Mouse (Mus musculus): ENCODE data around the gene Cdk9. TPM values are rescaled to one million over a fixed set of nuclear protein-coding genes. Genes with fewer than 3 reads are reported as not detected.
A peak's percentile ranks its signal among the peaks of the same experiment; 100 is the strongest.

The Cdk9 gene
- polyA plus RNA-seq, 1 experiment: 76.6 TPM

- H3K27me3 ChIP-seq (ENCODE audit: control insufficient read depth, insufficient read depth, insufficient read length): no peaks in the 10 kb centered on the region
- no peak overlapping the region for H3ac ChIP-seq (ENCODE audit: control insufficient read depth, insufficient read length)
- peaks cover 4% of the 10 kb centered on the region for H3K36me3 ChIP-seq (ENCODE audit: control insufficient read depth, insufficient read depth)
- no peak overlapping the region for H3K4me2 ChIP-seq (ENCODE audit: low read depth)
- no peak for TF ChIP-seq REST (IDR thresholded peaks at IDR 0.05; ENCODE audit: insufficient read depth, insufficient read length)
- no peak for TF ChIP-seq POLR2A (IDR thresholded peaks at IDR 0.05; ENCODE audit: insufficient read length, low read depth)
- no peaks in the 10 kb centered on the region for H3K79me2 ChIP-seq (ENCODE audit: control insufficient read depth, insufficient read depth)
- no peak overlapping the region for H3K4me3 ChIP-seq
Measured at GRCm38 (mm10) chr2:32683701-32684100, 29.2 kb downstream of the Cdk9 start.

GRCm38 (mm10) chr2:32682721-32683417, 30.0 kb downstream of the Cdk9 start:
- TF ChIP-seq SRF (IDR thresholded peaks at IDR 0.05; ENCODE audit: control insufficient read depth, insufficient read length, low read depth) (no peak), E2F4 (IDR thresholded peaks at IDR 0.05; ENCODE audit: insufficient read depth) (no peak), CEBPB (IDR thresholded peaks at IDR 0.05; ENCODE audit: insufficient read depth, poor library complexity, severe bottlenecking) (no peak), POLR2A (IDR thresholded peaks at IDR 0.05; ENCODE audit: insufficient read length, low read depth) (no peak), MYOD1 (IDR thresholded peaks at IDR 0.05; ENCODE audit: control insufficient read depth in 1 of 3, insufficient read length in 2 of 3, low read depth in 2 of 3) (no peak)
- H3ac ChIP-seq (ENCODE audit: control insufficient read depth, insufficient read length): no peak overlapping the region

GRCm38 (mm10) chr2:32681754-32682153, 31.1 kb downstream of the Cdk9 start:
- no peaks in the 10 kb centered on the region for H3K79me2 ChIP-seq (ENCODE audit: control insufficient read depth, insufficient read depth)
- H3K4me3 ChIP-seq: no peak overlapping the region
- H3K4me2 ChIP-seq (ENCODE audit: low read depth): no peak overlapping the region
- H3K27me3 ChIP-seq (ENCODE audit: control insufficient read depth, insufficient read depth, insufficient read length): no peaks in the 10 kb centered on the region
- no peak overlapping the region for H3ac ChIP-seq (ENCODE audit: control insufficient read depth, insufficient read length)
- H3K36me3 ChIP-seq (ENCODE audit: control insufficient read depth, insufficient read depth): peaks cover 4% of the 10 kb centered on the region
- no peak for TF ChIP-seq POLR2A (IDR thresholded peaks at IDR 0.05; ENCODE audit: insufficient read length, low read depth)
- no peak for TF ChIP-seq E2F4 (IDR thresholded peaks at IDR 0.05; ENCODE audit: insufficient read depth)
- no peak for TF ChIP-seq TCF12 (IDR thresholded peaks at IDR 0.05; ENCODE audit: insufficient read depth, poor library complexity, severe bottlenecking)
- peak in 1 of 3 experiments; percentile 0 for TF ChIP-seq MYOG (IDR thresholded peaks at IDR 0.05; ENCODE audit: control insufficient read depth in 1 of 3, insufficient read depth in 1 of 3, insufficient read length in 2 of 3, low read depth in 2 of 3)
- no peak for TF ChIP-seq SRF (IDR thresholded peaks at IDR 0.05; ENCODE audit: control insufficient read depth, insufficient read length, low read depth)

More at GRCm38 (mm10) chr2:32682721-32683417, 30.0 kb downstream of the Cdk9 start:
- Histone ChIP-seq H3K4me3 (no peak overlapping the region), H3K36me3 (ENCODE audit: control insufficient read depth, insufficient read depth) (peaks cover 4% of the 10 kb centered on the region), H3K4me2 (ENCODE audit: low read depth) (no peak overlapping the region), H3K27me3 (ENCODE audit: control insufficient read depth, insufficient read depth, insufficient read length) (no peaks in the 10 kb centered on the region), H3K79me2 (ENCODE audit: control insufficient read depth, insufficient read depth) (no peaks in the 10 kb centered on the region)

DNA sequence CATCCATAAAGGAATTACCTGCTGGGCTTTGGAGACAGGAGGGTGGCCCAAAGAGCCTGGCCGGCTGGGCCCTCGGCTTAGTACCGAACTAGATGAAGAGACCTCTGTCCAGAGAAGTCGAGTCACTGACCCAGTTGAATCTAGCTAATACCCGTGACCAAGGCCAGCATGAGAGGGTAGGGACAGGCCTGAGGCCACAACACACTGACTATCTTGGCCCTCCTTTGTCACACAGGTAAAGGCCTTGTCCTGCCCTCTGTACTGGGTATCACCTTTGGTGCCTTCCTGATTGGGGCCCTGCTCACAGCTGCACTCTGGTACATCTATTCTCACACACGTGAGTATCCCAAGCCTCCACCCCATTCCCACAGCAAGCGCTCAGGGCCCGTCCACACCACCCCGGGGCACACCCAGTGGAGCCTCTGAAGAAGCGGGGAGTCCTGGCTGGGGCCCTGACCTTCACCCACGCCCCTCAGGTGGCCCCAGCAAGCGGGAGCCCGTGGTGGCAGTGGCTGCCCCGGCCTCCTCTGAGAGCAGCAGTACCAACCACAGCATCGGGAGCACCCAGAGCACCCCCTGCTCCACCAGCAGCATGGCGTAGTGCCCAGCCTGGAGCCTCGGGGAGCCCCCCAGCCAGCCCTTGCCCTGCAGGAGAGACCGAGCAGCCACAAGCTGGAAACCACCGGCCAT, 31.8 kb downstream of the Cdk9 start:
- no peak for TF ChIP-seq POLR2A (IDR thresholded peaks at IDR 0.05; ENCODE audit: insufficient read length, low read depth)
- TF ChIP-seq MYOG (IDR thresholded peaks at IDR 0.05; ENCODE audit: control insufficient read depth in 1 of 3, insufficient read depth in 1 of 3, insufficient read length in 2 of 3, low read depth in 2 of 3): peak in 1 of 3 experiments; percentile 3
- no peak for TF ChIP-seq CEBPB (IDR thresholded peaks at IDR 0.05; ENCODE audit: insufficient read depth, poor library complexity, severe bottlenecking)
- TF ChIP-seq USF1 (IDR thresholded peaks at IDR 0.05; ENCODE audit: low read depth): no peak
- TF ChIP-seq REST (IDR thresholded peaks at IDR 0.05; ENCODE audit: insufficient read depth, insufficient read length): no peak
- peak overlapping the region; percentile 75 for H3K4me2 ChIP-seq (ENCODE audit: low read depth)
- H3K79me2 ChIP-seq (ENCODE audit: control insufficient read depth, insufficient read depth): no peaks in the 10 kb centered on the region
- H3K36me3 ChIP-seq (ENCODE audit: control insufficient read depth, insufficient read depth): peaks cover under 1% of the 10 kb centered on the region
- no peaks in the 10 kb centered on the region for H3K27me3 ChIP-seq (ENCODE audit: control insufficient read depth, insufficient read depth, insufficient read length)
- H3ac ChIP-seq (ENCODE audit: control insufficient read depth, insufficient read length): no peak overlapping the region
- H3K4me3 ChIP-seq: no peak overlapping the region

DNA sequence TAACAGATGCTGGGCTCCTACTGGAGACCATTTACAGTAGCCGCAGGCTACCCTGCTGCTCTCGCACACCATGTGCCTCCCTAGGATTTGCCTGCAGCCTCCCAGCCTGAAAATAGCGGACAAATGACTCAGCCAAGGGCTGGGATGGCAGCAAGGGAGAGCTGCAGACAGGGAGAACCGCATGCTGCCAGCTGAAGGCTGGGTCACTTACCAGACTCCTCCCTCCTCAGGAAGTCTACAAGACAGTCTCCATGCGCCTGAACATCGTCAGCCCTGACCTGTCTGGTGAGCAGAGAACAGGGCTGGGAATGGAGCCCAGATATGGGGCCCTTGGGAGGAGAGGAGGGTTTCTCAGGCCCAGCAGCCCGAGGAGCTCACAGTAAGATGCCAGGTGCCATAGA, 32.8 kb downstream of the Cdk9 start:
- H3K79me2 ChIP-seq (ENCODE audit: control insufficient read depth, insufficient read depth): no peaks in the 10 kb centered on the region
- H3K4me3 ChIP-seq: no peak overlapping the region
- H3K4me2 ChIP-seq (ENCODE audit: low read depth): peak overlapping the region; percentile 75
- no peak overlapping the region for H3ac ChIP-seq (ENCODE audit: control insufficient read depth, insufficient read length)
- TF ChIP-seq SRF (IDR thresholded peaks at IDR 0.05; ENCODE audit: control insufficient read depth, insufficient read length, low read depth) (no peak), TCF12 (IDR thresholded peaks at IDR 0.05; ENCODE audit: insufficient read depth, poor library complexity, severe bottlenecking) (no peak), MAX (IDR thresholded peaks at IDR 0.05; ENCODE audit: low read depth) (no peak), POLR2AphosphoS2 (IDR thresholded peaks at IDR 0.05; ENCODE audit: insufficient read length, low read depth) (peak; percentile 15), TCF3 (IDR thresholded peaks at IDR 0.05; ENCODE audit: insufficient read length, low read depth) (no peak), MYOD1 (IDR thresholded peaks at IDR 0.05; ENCODE audit: control insufficient read depth in 1 of 3, insufficient read length in 2 of 3, low read depth in 2 of 3) (peak in 2 of 3 experiments; percentile 41 to 70), E2F4 (IDR thresholded peaks at IDR 0.05; ENCODE audit: insufficient read depth) (no peak), USF1 (IDR thresholded peaks at IDR 0.05; ENCODE audit: low read depth) (no peak), REST (IDR thresholded peaks at IDR 0.05; ENCODE audit: insufficient read depth, insufficient read length) (no peak), POLR2A (IDR thresholded peaks at IDR 0.05; ENCODE audit: insufficient read length, low read depth) (peak; percentile 74), MYOG (IDR thresholded peaks at IDR 0.05; ENCODE audit: control insufficient read depth in 1 of 3, insufficient read depth in 1 of 3, insufficient read length in 2 of 3, low read depth in 2 of 3) (peak in 2 of 3 experiments; percentile 38 to 66), CEBPB (IDR thresholded peaks at IDR 0.05; ENCODE audit: insufficient read depth, poor library complexity, severe bottlenecking) (no peak)
- no peaks in the 10 kb centered on the region for H3K36me3 ChIP-seq (ENCODE audit: control insufficient read depth, insufficient read depth)
- H3K27me3 ChIP-seq (ENCODE audit: control insufficient read depth, insufficient read depth, insufficient read length): no peaks in the 10 kb centered on the region
